Mouse (Mus musculus): ENCODE measurements around the gene Stox2. TPM values are rescaled to one million over a fixed set of nuclear protein-coding genes. Genes with fewer than 3 reads are reported as not detected.
A peak's percentile ranks its signal among the peaks of the same experiment; 100 is the strongest.

Gene Stox2
- total and polyA plus RNA-seq, 2 experiments from 2014 or later = 39.9 to 85.6 TPM

- H3K9me3 ChIP-seq (ENCODE audit: low read length) = no peaks in the 10 kb centered on the region
- H3K27me3 ChIP-seq (ENCODE audit: insufficient read depth, low read length) = no peaks in the 10 kb centered on the region
- peak overlapping the region; percentile 86 for H3K27ac ChIP-seq (ENCODE audit: low read depth, low read length)
- ATAC-seq = peak; percentile 53
- H3K4me2 ChIP-seq (ENCODE audit: low read depth) = peak overlapping the region; percentile 52
- DNase-seq = peak; percentile 52
- no peak for TF ChIP-seq CTCF (IDR thresholded peaks at IDR 0.05; ENCODE audit: low read depth)
- 3% methylated on average over 15 of the region's 15 CpGs for WGBS
- H3K9ac ChIP-seq = peak overlapping the region; percentile 39
- H3K36me3 ChIP-seq (ENCODE audit: insufficient read depth) = no peaks in the 10 kb centered on the region
- H3K4me3 ChIP-seq (ENCODE audit: low read depth, low read length) = peak overlapping the region; percentile 25
- peaks cover 13% of the 10 kb centered on the region; the same call in 1 of the 2 replicates for H3K4me1 ChIP-seq (ENCODE audit: insufficient read depth)
These were observed 100.9 kb downstream of the Stox2 start for GRCm38 (mm10) chr8:47345085-47345771.

GRCm38 (mm10) chr8:47341474-47341873 lies 104.7 kb downstream of the Stox2 start:
- H3K4me1 ChIP-seq (ENCODE audit: insufficient read depth) = peaks cover 20% of the 10 kb centered on the region
- 66% methylated on average over 11 of the region's 11 CpGs for WGBS
- no peaks in the 10 kb centered on the region for H3K27me3 ChIP-seq (ENCODE audit: insufficient read depth, low read length)
- no peak overlapping the region for H3K9ac ChIP-seq
- no peak overlapping the region for H3K4me2 ChIP-seq (ENCODE audit: low read depth)
- DNase-seq (no peak), ATAC-seq (no peak)
- no peak for TF ChIP-seq CTCF (IDR thresholded peaks at IDR 0.05; ENCODE audit: low read depth)
- H3K27ac ChIP-seq (ENCODE audit: low read depth, low read length) = no peak overlapping the region
- no peaks in the 10 kb centered on the region for H3K9me3 ChIP-seq (ENCODE audit: low read length)
- no peak overlapping the region for H3K4me3 ChIP-seq (ENCODE audit: low read depth, low read length)
- no peaks in the 10 kb centered on the region for H3K36me3 ChIP-seq (ENCODE audit: insufficient read depth)

GRCm38 (mm10) chr8:47338691-47339323 lies 107.4 kb downstream of the Stox2 start:
- no peaks in the 10 kb centered on the region for H3K9me3 ChIP-seq (ENCODE audit: low read length)
- no peak for ATAC-seq
- no peaks in the 10 kb centered on the region for H3K36me3 ChIP-seq (ENCODE audit: insufficient read depth)
- no peak for DNase-seq
- WGBS = 57% methylated on average over 3 of the region's 3 CpGs
- no peaks in the 10 kb centered on the region for H3K27me3 ChIP-seq (ENCODE audit: insufficient read depth, low read length)
- no peak overlapping the region for H3K9ac ChIP-seq
- TF ChIP-seq CTCF (IDR thresholded peaks at IDR 0.05; ENCODE audit: low read depth) = no peak
- H3K4me3 ChIP-seq (ENCODE audit: low read depth, low read length) = no peak overlapping the region
- H3K27ac ChIP-seq (ENCODE audit: low read depth, low read length) = no peak overlapping the region
- no peak overlapping the region for H3K4me2 ChIP-seq (ENCODE audit: low read depth)
- H3K4me1 ChIP-seq (ENCODE audit: insufficient read depth) = peaks cover 7% of the 10 kb centered on the region; the same call in 1 of the 2 replicates

GRCm38 (mm10) chr8:47336433-47336832 lies 109.7 kb downstream of the Stox2 start:
- H3K4me3 ChIP-seq (ENCODE audit: low read depth, low read length) = no peak overlapping the region
- no peak for DNase-seq
- ATAC-seq = no peak
- no peaks in the 10 kb centered on the region for H3K27me3 ChIP-seq (ENCODE audit: insufficient read depth, low read length)
- no peaks in the 10 kb centered on the region for H3K36me3 ChIP-seq (ENCODE audit: insufficient read depth)
- no peak overlapping the region for H3K4me2 ChIP-seq (ENCODE audit: low read depth)
- no peaks in the 10 kb centered on the region for H3K9me3 ChIP-seq (ENCODE audit: low read length)
- peaks cover 7% of the 10 kb centered on the region; the same call in 1 of the 2 replicates for H3K4me1 ChIP-seq (ENCODE audit: insufficient read depth)
- H3K9ac ChIP-seq = no peak overlapping the region
- no peak overlapping the region for H3K27ac ChIP-seq (ENCODE audit: low read depth, low read length)
- TF ChIP-seq CTCF (IDR thresholded peaks at IDR 0.05; ENCODE audit: low read depth) = no peak
- WGBS = 90% methylated on average over 12 of the region's 12 CpGs

- no peak for DNase-seq
- TF ChIP-seq CTCF (IDR thresholded peaks at IDR 0.05; ENCODE audit: low read depth) = no peak
- no peak overlapping the region for H3K4me2 ChIP-seq (ENCODE audit: low read depth)
- H3K9me3 ChIP-seq (ENCODE audit: low read length) = no peaks in the 10 kb centered on the region
- WGBS = 86% methylated on average over 4 of the region's 4 CpGs
- H3K27ac ChIP-seq (ENCODE audit: low read depth, low read length) = no peak overlapping the region
- ATAC-seq = no peak
- no peaks in the 10 kb centered on the region for H3K27me3 ChIP-seq (ENCODE audit: insufficient read depth, low read length)
- H3K9ac ChIP-seq = no peak overlapping the region
- no peaks in the 10 kb centered on the region for H3K36me3 ChIP-seq (ENCODE audit: insufficient read depth)
- peaks cover 7% of the 10 kb centered on the region; the same call in 1 of the 2 replicates for H3K4me1 ChIP-seq (ENCODE audit: insufficient read depth)
- no peak overlapping the region for H3K4me3 ChIP-seq (ENCODE audit: low read depth, low read length)
These were observed 110.2 kb downstream of the Stox2 start for GRCm38 (mm10) chr8:47335940-47336339.

- Histone ChIP-seq H3K4me2 (ENCODE audit: low read depth) (peak overlapping the region; percentile 43), H3K9ac (peak overlapping the region; percentile 35), H3K36me3 (ENCODE audit: insufficient read depth) (no peaks in the 10 kb centered on the region), H3K27me3 (ENCODE audit: insufficient read depth, low read length) (no peaks in the 10 kb centered on the region), H3K9me3 (ENCODE audit: low read length) (no peaks in the 10 kb centered on the region), H3K4me3 (ENCODE audit: low read depth, low read length) (peak overlapping the region; percentile 30), H3K4me1 (ENCODE audit: insufficient read depth) (no peaks in the 10 kb centered on the region), H3K27ac (ENCODE audit: low read depth, low read length) (peak overlapping the region; percentile 81)
- no peak for TF ChIP-seq CTCF (IDR thresholded peaks at IDR 0.05; ENCODE audit: low read depth)
- DNase-seq (peak; percentile 93), ATAC-seq (peak; percentile 99)
- 31% methylated on average over 9 of the region's 9 CpGs for WGBS
These were observed 111.9 kb downstream of the Stox2 start for GRCm38 (mm10) chr8:47334223-47334757.

GRCm38 (mm10) chr8:47332941-47333340 lies 113.2 kb downstream of the Stox2 start:
- ATAC-seq (no peak), DNase-seq (no peak)
- no peak for TF ChIP-seq CTCF (IDR thresholded peaks at IDR 0.05; ENCODE audit: low read depth)
- no peak overlapping the region for H3K4me3 ChIP-seq (ENCODE audit: low read depth, low read length)
- H3K27me3 ChIP-seq (ENCODE audit: insufficient read depth, low read length) = no peaks in the 10 kb centered on the region
- H3K9ac ChIP-seq = no peak overlapping the region
- H3K36me3 ChIP-seq (ENCODE audit: insufficient read depth) = no peaks in the 10 kb centered on the region
- H3K4me2 ChIP-seq (ENCODE audit: low read depth) = no peak overlapping the region
- H3K9me3 ChIP-seq (ENCODE audit: low read length) = no peaks in the 10 kb centered on the region
- 57% methylated on average over 1 of the region's 1 CpGs for WGBS
- H3K27ac ChIP-seq (ENCODE audit: low read depth, low read length) = no peak overlapping the region
- H3K4me1 ChIP-seq (ENCODE audit: insufficient read depth) = no peaks in the 10 kb centered on the region
